Comparison of ENCODE assay signal across 13 mouse cellular contexts in genomic region chr16:78537322-78537721, GRCm38 (mm10).
"Had no signal": no experiment of that assay in that cellular context is flagged by ENCODE, and none has a peak within 500 bp of the region (broad histone marks: within the 10 kb centered on the region; RNA-seq: fewer than 3 reads in every experiment).

No protein-coding gene starts in this region.

- H3K27me3 ChIP-seq: limb, embryonic 15.5 days; liver, embryonic 12.5 days; lung, embryonic 15.5 days; midbrain, embryonic 12.5 days had no signal

- H3K27ac ChIP-seq: kidney, postnatal 0 days; limb, embryonic 15.5 days; liver, embryonic 12.5 days; lung, embryonic 15.5 days; midbrain, embryonic 12.5 days had no signal

- H3K9ac ChIP-seq: limb, embryonic 15.5 days; liver, embryonic 12.5 days; lung, embryonic 15.5 days; midbrain, embryonic 12.5 days had no signal

- H3K4me2 ChIP-seq: limb, embryonic 15.5 days; liver, embryonic 12.5 days; lung, embryonic 15.5 days; midbrain, embryonic 12.5 days had no signal

- DNase-seq: kidney, adult 9 months; kidney, postnatal 36 days; layer of hippocampus, adult 9-11 months; layer of hippocampus, postnatal 36 days; lung, postnatal 14 days; spleen, adult 18-20 months; thymus, adult 18-20 months; thymus, postnatal 14 days had no signal

- ATAC-seq: liver, embryonic 12.5 days had no signal

- H3K36me3 ChIP-seq: limb, embryonic 15.5 days; lung, embryonic 15.5 days had no signal

- H3K4me1 ChIP-seq: limb, embryonic 15.5 days; lung, embryonic 15.5 days had no signal

- H3K9me3 ChIP-seq: limb, embryonic 15.5 days; liver, embryonic 12.5 days; lung, embryonic 15.5 days; midbrain, embryonic 12.5 days had no signal

- H3K4me3 ChIP-seq: limb, embryonic 15.5 days; liver, embryonic 12.5 days; lung, embryonic 15.5 days; midbrain, embryonic 12.5 days had no signal
